Mouse (Mus musculus) right cerebral cortex, postnatal 25 days (tissue): ENCODE results near the gene Foxp3.

Experiments used
- DNase-seq: peaks from one replicate; pipeline ENCODE4 v3.0.0; 2022

Foxp3 gene

DNA sequence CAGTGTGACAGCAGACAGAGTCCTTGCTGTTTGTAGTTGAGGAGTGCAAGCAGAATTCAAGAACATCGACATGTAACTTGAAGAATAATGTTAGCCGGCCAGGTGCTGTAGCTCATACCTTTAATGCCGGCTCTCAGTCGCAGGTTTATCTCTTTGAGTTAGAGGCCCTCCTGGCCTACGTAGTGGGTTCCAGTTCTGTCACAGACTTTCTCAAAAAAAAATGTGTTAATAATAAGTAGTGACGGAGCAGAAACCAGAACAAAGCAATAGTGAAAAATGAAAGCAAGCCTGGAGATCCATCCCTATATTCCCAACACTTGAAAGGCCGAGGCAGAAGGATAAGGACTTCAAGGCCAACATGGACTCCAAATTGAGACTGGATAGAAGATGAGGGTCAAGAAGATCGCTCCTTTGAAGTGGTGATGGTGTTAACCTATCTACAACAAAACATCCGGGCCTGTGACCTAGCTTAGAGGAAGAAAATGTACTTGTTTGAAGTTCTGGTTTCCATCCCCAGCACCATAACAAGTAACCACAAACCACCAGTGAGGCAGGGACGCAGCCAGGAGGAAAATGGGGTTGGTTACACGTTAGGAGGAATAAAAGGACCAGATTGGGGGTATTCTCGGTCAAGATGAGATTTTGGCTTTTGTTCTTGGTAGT, 44.6 kb downstream of the Foxp3 start:
- no peak for DNase-seq

DNA sequence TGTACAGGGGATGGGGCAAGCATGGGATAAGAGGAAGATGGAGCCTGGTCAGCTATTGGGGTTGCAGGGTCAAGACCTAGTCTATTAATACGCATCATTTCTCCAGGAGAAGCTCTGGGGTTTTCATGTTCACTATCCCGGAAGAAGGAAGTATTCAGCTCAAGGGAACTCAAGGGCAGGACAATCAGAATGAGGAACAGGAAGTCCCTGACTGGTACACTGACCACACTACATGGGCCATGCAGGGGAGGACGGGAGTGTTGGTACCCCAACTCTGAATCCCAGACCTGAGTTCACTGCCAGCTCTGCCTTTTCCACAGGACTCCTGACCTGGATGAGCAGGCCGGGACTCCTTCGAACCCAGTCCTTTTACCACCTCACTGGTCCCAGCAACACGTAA, 59.1 kb downstream of the Foxp3 start:
- no peak for DNase-seq

DNA sequence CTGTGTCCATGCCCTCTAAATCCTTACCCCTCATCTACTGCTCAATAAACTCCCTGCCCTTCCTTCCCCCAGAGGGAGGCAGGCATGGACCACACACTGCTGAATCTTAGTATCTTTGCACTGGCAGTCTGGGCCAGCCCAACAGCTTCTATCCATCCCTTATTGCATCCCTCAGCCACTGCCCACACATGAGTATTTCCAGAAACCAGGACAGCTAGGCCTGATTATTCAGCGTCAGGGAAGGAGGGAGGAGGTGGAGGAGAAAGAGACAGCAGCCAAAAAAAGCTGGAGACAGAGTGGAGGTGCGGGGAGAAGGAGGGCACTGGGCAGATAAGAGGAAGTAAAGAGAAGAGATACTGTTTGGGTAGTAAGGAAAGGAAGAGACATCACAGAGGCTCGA, 61.7 kb downstream of the Foxp3 start:
- DNase-seq, result no peak

DNA sequence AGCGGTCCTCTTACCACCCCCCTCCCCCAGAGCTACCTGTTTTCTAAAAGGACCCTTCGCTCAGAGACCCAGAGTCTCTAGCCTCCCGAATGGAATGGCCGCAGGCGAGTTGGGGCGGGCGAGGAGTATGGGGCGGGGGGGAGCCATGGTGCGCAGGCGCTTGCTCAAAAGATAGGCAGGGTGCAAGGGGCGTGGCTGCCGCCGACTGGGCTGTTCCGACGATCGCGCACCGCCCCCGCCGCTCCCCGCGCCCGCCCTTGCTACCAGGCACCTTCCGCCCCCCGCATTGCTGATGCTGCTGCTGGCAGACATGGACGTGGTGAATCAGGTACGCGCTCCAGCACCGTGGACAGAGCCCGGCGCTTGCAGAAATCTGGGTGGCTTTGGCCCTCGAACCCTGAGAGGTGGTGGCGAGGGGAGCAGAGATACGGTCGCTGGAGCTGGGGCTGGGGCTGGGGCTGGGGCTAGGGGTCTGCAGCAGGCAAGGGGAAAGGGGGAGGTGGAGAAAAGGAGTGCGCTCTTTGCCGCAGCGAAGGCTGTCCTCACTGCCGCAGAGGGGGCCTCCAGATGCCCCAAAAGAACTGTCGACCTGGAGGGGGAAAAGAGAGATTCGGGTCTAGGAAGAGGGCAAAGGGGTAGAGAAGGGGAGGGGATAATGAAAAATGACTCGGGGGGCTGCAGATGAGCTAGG, 65.1 kb downstream of the Foxp3 start, which contains the start of gene Syp:
TSS of gene Syp (plus strand) at position 71 of the 691 bp plus-strand sequence.
- DNase-seq, result peak; percentile 86

DNA sequence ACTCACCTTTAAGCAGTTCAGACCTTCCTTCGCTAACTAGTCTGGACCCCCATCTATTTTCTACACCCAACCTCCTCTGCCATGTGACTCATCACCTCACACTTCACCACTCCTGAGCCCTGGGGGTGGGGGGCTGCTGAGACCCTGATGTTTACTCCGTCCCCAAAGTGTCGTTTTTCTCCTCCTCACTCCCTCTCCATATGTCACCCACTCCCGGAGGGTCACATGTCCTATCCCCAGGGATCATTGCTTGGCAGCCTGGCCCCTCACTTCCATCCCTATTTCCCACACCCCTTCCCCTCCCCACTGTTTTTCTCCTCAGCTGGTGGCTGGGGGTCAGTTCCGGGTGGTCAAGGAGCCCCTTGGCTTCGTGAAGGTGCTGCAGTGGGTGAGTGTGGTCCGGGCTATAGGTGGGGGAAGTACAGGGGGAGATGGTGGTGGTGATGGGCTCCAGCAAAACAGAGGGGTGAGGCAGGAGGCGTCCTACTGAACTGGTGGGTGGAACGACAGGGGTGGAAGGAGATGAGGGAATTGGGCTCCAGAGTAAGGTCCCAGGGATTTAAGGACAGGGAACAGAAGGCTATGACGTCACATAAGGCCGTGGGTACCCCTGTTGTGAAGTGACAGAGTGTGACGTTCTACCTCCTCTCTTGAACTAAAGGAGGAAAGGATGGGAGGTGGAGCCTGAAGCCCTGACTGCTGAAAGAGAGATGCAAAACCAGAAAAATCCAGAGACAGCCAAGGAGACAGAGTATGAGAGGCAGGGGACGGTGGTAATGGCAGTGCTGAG, 66.3 kb downstream of the Foxp3 start:
- no peak for DNase-seq

DNA sequence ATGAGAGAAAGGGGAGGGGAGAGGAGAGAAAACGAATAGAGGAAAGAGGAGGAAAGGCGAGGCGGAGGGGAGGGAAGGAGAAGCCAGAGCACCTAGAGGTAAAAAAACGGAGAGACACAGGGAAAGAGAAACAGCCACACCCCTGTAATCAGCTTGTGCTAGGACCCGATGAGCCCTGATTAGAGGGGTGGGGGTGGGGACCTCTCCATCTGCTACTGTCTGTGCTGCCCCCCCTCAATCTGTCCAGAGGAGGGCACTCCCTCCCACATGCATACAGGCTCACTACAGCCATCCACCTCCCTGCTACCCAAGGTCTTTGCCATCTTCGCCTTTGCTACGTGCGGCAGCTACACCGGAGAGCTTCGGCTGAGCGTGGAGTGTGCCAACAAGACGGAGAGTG, 67.3 kb downstream of the Foxp3 start:
- DNase-seq, result no peak
